Mouse (Mus musculus) cortical plate, adult 2 months (tissue): ENCODE measurements around the gene Setx.

Experiments used
- CTCF ChIP-seq: fragments of 200-500 bp; IDR thresholded peaks from 2 replicates; pipeline ENCODE4 v1.5.1; 2011; ENCODE audit warnings: mild to moderate bottlenecking, control low read depth, low read length; ENCODE audit not compliant: insufficient read depth; ENCODE audit errors: extremely low read depth
- POLR2A ChIP-seq: fragments of 200-500 bp; IDR thresholded peaks from 2 replicates; pipeline ENCODE4 v1.6.1; 2011; ENCODE audit warnings: mild to moderate bottlenecking, low read length, control low read depth; ENCODE audit not compliant: insufficient read depth; ENCODE audit errors: extremely low read depth

DNA sequence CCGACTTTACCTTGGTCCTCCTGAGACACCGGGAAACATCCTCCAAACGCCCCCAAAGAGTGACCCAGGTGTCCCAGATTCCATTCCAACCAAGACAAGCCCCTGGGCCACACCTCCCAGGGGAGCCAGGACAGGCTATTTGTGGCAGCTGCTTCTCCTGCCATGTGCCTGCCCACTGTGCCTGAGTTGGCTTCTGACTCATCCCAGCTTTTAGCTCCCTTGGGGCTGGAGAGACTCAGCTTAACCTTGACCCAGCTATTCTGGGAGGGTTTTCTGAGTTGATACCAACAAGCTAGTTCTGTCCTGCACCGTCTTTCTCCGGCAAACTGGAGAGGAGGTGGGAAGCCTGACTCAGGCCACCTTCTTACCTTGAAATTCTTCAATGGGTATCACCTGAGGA, 74.5 kb downstream of the Setx start:
- TF ChIP-seq POLR2A, result no peak
- TF ChIP-seq CTCF, result no peak
